Mouse (Mus musculus) liver, embryonic 14.5 days (tissue): ENCODE results near the gene Tet3. TPM values are rescaled to one million over a fixed set of nuclear protein-coding genes. Genes with fewer than 3 reads are reported as not detected.
A peak's percentile ranks its signal among the peaks of the same experiment; 100 is the strongest.

Experiments used
- ATAC-seq: fragments of 200-750 bp; cut with Nextera tagmentation; 2 replicates; pipeline ENCODE4 v1.8.0; 2017; ENCODE audit warnings: moderate number of reproducible peaks, mild to moderate bottlenecking, moderate library complexity; ENCODE audit not compliant: insufficient read depth
- DNase-seq, 3 experiments: peaks; one replicate each; pipeline ENCODE4 v3.0.0-alpha.2; 2012 to 2013; ENCODE audit warnings: low read depth in 3 of 3, low spot score in 3 of 3
- H3K27ac ChIP-seq: fragments of 300-500 bp; sonication (generic); 2 replicates; pipeline ENCODE4 v1.5.1; 2014; ENCODE audit warnings: moderate library complexity, mild to moderate bottlenecking, control low read depth, inconsistent platforms
- H3K27me3 ChIP-seq: fragments of 300-500 bp; sonication (generic); 2 replicates; pipeline ENCODE4 v1.6.1; 2014; ENCODE audit warnings: mild to moderate bottlenecking, low read length, moderate library complexity; ENCODE audit not compliant: control insufficient read depth, insufficient read depth
- H3K36me3 ChIP-seq: fragments of 300-500 bp; sonication (generic); replicated peaks from 2 replicates; pipeline ENCODE4 v1.6.1; 2014; ENCODE audit warnings: low read depth; ENCODE audit not compliant: control insufficient read depth, insufficient read depth
- H3K4me1 ChIP-seq, 2 experiments: fragments of 200-500 bp in 1 of 2; fragments of 300-500 bp in 1 of 2; sonication (generic) in 1 of 2; replicated peaks; 2 replicates each; pipeline ENCODE4 v1.6.1; 2012 to 2014; ENCODE audit warnings: antibody characterized with exemption in 1 of 2, inconsistent platforms in 1 of 2, low read length in 1 of 2; ENCODE audit not compliant: control insufficient read depth in 2 of 2, insufficient read depth in 2 of 2
- H3K4me2 ChIP-seq: fragments of 300-500 bp; sonication (generic); 2 replicates; pipeline ENCODE4 v1.6.1; 2014; ENCODE audit warnings: low read depth, mild to moderate bottlenecking, control low read depth, moderate library complexity
- H3K4me3 ChIP-seq, 2 experiments: fragments of 200-500 bp in 1 of 2; fragments of 300-500 bp in 1 of 2; sonication (generic) in 1 of 2; 2 replicates each; pipeline ENCODE4 v1.5.1; 2012 to 2014; ENCODE audit warnings: low read depth in 2 of 2, low read length in 2 of 2, mild to moderate bottlenecking in 2 of 2, control low read depth in 1 of 2, inconsistent platforms in 1 of 2, moderate library complexity in 1 of 2; ENCODE audit not compliant: insufficient read depth in 1 of 2
- H3K9ac ChIP-seq: fragments of 300-500 bp; sonication (generic); replicated peaks from 2 replicates; pipeline ENCODE4 v1.6.1; 2014; ENCODE audit warnings: mild to moderate bottlenecking, control low read depth, moderate library complexity
- H3K9me3 ChIP-seq: fragments of 300-500 bp; sonication (generic); 2 replicates; pipeline ENCODE4 v1.6.1; 2016; ENCODE audit warnings: low read length, mixed read lengths; ENCODE audit not compliant: control insufficient read depth
- CTCF ChIP-seq: IDR thresholded peaks from 2 replicates; pipeline ENCODE4 v1.5.1; 2016; ENCODE audit warnings: antibody characterized with exemption, low read depth, control low read depth
- EP300 ChIP-seq: IDR thresholded peaks from 2 replicates; pipeline ENCODE4 v1.6.1; 2016; ENCODE audit warnings: antibody characterized with exemption, low read depth
- WGBS: fragments of 180-500 bp; shearing (Covaris S2); extraction: QIAGEN DNeasy Blood & Tissue Kit; methylation state at CpG from one replicate; pipeline ENCODE4 v1.1.7; 2014; ENCODE audit not compliant: insufficient replicate concordance; 5-methylcytosine and 5-hydroxymethylcytosine counted together
- polyA plus RNA-seq, 2 experiments: library from polyadenylated mRNA; depleted of rRNA in 1 of 2; stranded (reverse) in 1 of 2; unstranded in 1 of 2; fragments of >200 nt; fragmentation: Nextera tagmentation in 1 of 2; extraction: Ambion mirVana in 1 of 2; gene quantifications; 2 replicates each; pipeline versions ENCODE4 v1.2.1 to v1.2.3; 2012 to 2014

The Tet3 gene
- polyA plus RNA-seq, 2 experiments: 3.1 to 7.7 TPM

DNA sequence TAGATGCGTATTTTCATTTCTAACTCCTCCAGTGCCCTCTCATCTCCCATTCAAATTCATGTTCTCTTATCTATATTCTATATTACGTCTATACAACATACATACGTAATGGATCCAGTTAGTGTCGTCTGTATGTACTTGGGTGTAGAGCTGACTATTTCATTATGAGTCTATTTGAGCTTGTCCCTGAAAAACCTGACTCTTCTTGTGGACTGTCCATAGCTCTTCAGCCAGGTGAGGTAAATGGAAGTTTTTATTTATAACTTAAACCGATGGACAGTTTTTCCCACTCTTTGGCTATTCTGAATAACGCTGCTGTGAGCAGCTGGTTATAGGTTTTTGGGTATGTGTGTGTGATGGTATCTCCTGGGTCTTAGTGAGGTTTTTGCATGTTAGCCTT is 132.1 kb downstream of the Tet3 start:
- Histone ChIP-seq H3K27ac (peak overlapping the region; percentile 85), H3K4me1 (peaks cover 15 to 17% of the 10 kb centered on the region in 2 experiments), H3K9me3 (no peaks in the 10 kb centered on the region), H3K27me3 (no peaks in the 10 kb centered on the region), H3K4me2 (peak overlapping the region; percentile 87), H3K9ac (peak overlapping the region; percentile 96), H3K36me3 (peaks cover 38% of the 10 kb centered on the region), H3K4me3 (peak overlapping the region; percentile 95 to 98)
- TF ChIP-seq CTCF (no peak), EP300 (no peak)
- DNase-seq: no peak
- WGBS: 22% methylated on average over 6 of the region's 6 CpGs
- ATAC-seq: no peak

DNA sequence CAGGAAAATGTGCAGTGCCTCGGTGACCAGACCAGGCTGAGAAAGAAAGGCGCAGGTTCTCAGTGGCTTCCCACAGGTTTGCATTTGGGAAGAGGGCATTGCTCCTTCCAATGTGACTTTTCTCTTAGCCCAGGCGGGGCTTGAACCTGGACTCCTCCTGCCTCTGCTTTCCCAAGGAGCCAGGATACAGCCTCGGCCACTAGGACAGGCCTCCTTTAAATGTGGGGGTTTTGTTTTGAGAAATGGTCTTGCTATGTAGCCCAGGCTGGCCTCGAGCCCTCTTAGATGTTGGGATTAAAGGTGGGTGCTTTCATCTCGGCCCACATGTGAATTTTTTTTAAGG is 132.5 kb downstream of the Tet3 start:
- H3K36me3 ChIP-seq: peaks cover 34% of the 10 kb centered on the region
- peak overlapping the region; percentile 96 for H3K9ac ChIP-seq
- DNase-seq (no peak), ATAC-seq (peak; percentile 28)
- peak overlapping the region; percentile 85 for H3K27ac ChIP-seq
- H3K27me3 ChIP-seq: no peaks in the 10 kb centered on the region
- peak overlapping the region; percentile 95 to 98 for H3K4me3 ChIP-seq
- H3K4me1 ChIP-seq: peaks cover 15 to 17% of the 10 kb centered on the region in 2 experiments
- H3K4me2 ChIP-seq: peak overlapping the region; percentile 87
- TF ChIP-seq EP300 (no peak), CTCF (0 out of 2 replicates have a peak, but pooled peaks have one; percentile 12)
- WGBS: 2% methylated on average over 6 of the region's 6 CpGs
- no peaks in the 10 kb centered on the region for H3K9me3 ChIP-seq

DNA sequence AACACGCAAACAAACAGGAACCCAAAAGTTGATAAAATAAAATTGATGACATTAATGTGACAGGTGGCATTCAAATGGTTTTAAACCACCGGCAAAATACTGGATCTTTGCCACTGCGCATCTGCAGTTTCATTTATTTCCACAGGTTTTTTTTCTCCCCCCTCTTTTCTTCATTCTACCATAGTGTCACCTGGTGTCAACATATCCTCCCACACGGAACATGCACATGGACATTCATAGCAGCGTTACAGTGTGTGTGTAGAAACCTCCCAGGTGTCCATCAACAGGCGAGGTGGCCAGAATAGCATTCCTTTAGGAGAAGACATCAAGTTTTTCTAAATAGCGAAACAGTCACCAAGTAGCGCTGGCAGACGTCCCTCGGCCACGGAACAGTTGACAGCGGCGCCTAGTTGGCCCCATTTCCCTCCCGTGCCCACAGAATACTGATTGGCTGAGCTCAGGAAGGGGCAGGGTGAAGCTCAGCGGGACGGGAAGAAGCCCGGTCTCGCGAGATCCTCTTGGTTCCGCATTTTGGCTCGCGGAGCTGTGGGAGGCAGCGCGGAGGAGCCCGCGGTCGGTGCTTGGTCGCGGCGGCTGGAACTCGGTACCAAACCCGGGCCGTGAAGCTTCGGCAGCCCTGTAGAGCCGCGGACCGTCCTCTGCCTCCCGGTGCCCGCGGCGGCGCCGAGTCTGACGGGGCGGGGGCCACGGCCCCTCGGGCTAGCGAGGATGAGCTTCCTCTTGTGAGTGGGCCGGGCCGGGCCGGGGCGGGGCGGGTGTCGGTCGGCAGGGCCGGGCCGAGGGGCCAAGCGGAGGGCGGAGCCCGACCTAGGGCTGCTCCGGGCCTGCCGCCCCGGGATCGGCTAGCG is 133.1 kb downstream of the Tet3 start, which contains the start of the genes Mthfd2 and Mob1a:
TSS of gene Mthfd2 (minus strand) at position 384 of the 869 bp plus-strand sequence.
TSS of gene Mob1a (plus strand) at position 492 of the 869 bp plus-strand sequence.
- Histone ChIP-seq H3K27me3 (no peaks in the 10 kb centered on the region), H3K4me2 (peak within 1 kb of the TSS; percentile 97), H3K27ac (peak within 1 kb of the TSS; percentile 93), H3K9me3 (no peaks in the 10 kb centered on the region), H3K4me3 (peak within 1 kb of the TSS; percentile 95 to 98), H3K9ac (peak within 1 kb of the TSS; percentile 96), H3K36me3 (peaks cover 28% of the 10 kb centered on the region), H3K4me1 (peaks cover 15 to 17% of the 10 kb centered on the region in 2 experiments)
- DNase-seq: peak; percentile 95 to 96 (median 95)
- peak; percentile 87 for TF ChIP-seq EP300
- no peak for TF ChIP-seq CTCF
- ATAC-seq: peak; percentile 98
- whole genome bisulfite sequencing: under 1% methylated on average over 62 of the region's 65 CpGs

DNA sequence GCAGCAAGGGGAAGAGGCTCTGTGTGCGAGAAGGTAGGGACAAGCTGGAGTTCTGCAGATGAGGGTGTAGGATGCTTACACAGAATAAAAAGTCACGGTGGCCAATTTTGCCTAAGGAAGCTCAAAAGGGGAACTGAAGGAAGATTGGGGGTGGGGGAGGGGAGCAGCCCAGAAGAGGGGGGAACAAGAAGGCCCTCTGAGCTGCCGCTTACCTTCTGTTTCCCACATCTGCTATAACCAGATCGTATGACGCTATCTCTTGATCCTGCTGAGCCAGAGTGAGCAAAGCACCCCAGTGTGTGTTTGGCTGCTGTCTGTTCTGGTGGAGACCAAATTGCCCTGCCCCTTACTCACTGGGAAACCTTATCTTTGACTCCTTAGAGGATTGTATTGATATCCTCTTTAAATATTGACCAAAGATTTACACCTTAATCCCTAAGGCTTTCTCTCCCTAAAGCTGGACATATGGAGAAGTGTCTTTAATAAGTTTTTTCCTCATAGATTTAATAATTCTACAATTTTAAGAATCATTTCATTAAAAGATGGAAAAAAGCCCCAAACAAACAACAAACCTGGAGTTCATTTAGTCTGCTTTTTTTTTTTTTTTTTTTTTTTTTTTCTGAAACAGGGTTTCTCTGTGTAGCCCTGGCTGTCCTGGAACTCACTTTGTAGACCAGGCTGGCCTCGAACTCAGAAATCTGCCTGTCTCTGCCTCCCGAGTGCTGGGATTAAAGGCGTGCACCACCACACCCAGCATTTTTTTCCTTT is 135.0 kb downstream of the Tet3 start:
- Histone ChIP-seq H3K4me3 (no peak overlapping the region), H3K9ac (no peak overlapping the region; the same call in 1 of the 2 replicates), H3K4me1 (peaks cover 15 to 17% of the 10 kb centered on the region in 2 experiments), H3K27me3 (no peaks in the 10 kb centered on the region), H3K27ac (no peak overlapping the region), H3K36me3 (peaks cover 9% of the 10 kb centered on the region), H3K4me2 (peak overlapping the region; percentile 97; the same call in 1 of the 2 replicates), H3K9me3 (no peaks in the 10 kb centered on the region)
- WGBS: 39% methylated on average over 8 of the region's 8 CpGs
- ATAC-seq (no peak), DNase-seq (no peak)
- TF ChIP-seq CTCF (no peak), EP300 (no peak)
